Mouse (Mus musculus) CH12.LX (cell line): ENCODE results near the gene Adtrp. TPM values are rescaled to one million over a fixed set of nuclear protein-coding genes. Genes with fewer than 3 reads are reported as not detected.

Experiments used
- DNase-seq: peaks from one replicate; pipeline ENCODE4 v3.0.0-alpha.2; 2013; ENCODE audit errors: extremely low read depth
- H3K27ac ChIP-seq: 2 replicates; pipeline ENCODE4 v1.5.1; 2012; ENCODE audit warnings: low read depth, mild to moderate bottlenecking, control low read depth, moderate library complexity; ENCODE audit not compliant: insufficient read depth
- H3K27me3 ChIP-seq: replicated peaks from 2 replicates; pipeline ENCODE3; 2012; ENCODE audit warnings: inconsistent platforms
- H3K36me3 ChIP-seq, 2 experiments: replicated peaks in 1 of 2; 2 replicates each; pipeline versions ENCODE3 to v1.6.1; 2012; ENCODE audit warnings: inconsistent platforms in 1 of 2, low read length in 1 of 2, mild to moderate bottlenecking in 1 of 2, mixed read lengths in 1 of 2, moderate library complexity in 1 of 2; ENCODE audit not compliant: control insufficient read depth in 1 of 2, insufficient read depth in 1 of 2
- H3K4me1 ChIP-seq, 2 experiments: 2 replicates each; pipeline ENCODE4 v1.6.1; 2012; ENCODE audit warnings: inconsistent platforms in 1 of 2, moderate library complexity in 1 of 2; ENCODE audit not compliant: insufficient read depth in 2 of 2, control insufficient read depth in 1 of 2
- H3K4me2 ChIP-seq: 2 replicates; pipeline ENCODE4 v1.6.1; 2012; ENCODE audit warnings: low read depth, mild to moderate bottlenecking, control low read depth; ENCODE audit not compliant: poor library complexity, insufficient read depth, severe bottlenecking
- H3K4me3 ChIP-seq, 3 experiments: fragments of 150-350 bp in 1 of 3; sonication (generic) in 1 of 3; replicated peaks in 1 of 3; 2 replicates each; pipeline versions ENCODE3 to v1.5.1; 2011 to 2012; ENCODE audit warnings: low read depth in 2 of 3, low read length in 2 of 3, mild to moderate bottlenecking in 2 of 3, moderate library complexity in 2 of 3, control low read depth in 1 of 3, improper control_type of control experiment in 1 of 3, inconsistent platforms in 1 of 3, mixed read lengths in 1 of 3; ENCODE audit not compliant: poor library complexity in 1 of 3
- H3K79me2 ChIP-seq: replicated peaks from 2 replicates; pipeline ENCODE4 v1.6.1; 2012; ENCODE audit warnings: mild to moderate bottlenecking, moderate library complexity; ENCODE audit not compliant: control insufficient read depth, poor library complexity, insufficient read depth, severe bottlenecking; ENCODE audit errors: extremely low read depth
- H3K9ac ChIP-seq: 2 replicates; pipeline ENCODE4 v1.6.1; 2012; ENCODE audit warnings: low read depth, mild to moderate bottlenecking, control low read depth, moderate library complexity; ENCODE audit not compliant: insufficient read depth
- H3K9me3 ChIP-seq: replicated peaks from 2 replicates; pipeline ENCODE3; 2012; ENCODE audit warnings: low read length, inconsistent platforms, mixed read lengths
- BHLHE40 ChIP-seq: IDR thresholded peaks from 2 replicates; pipeline ENCODE4 v1.6.1; 2011; ENCODE audit warnings: mild to moderate bottlenecking, low read depth, low read length, improper control_type of control experiment
- CHD1 ChIP-seq: IDR thresholded peaks from 2 replicates; pipeline ENCODE4 v1.6.1; 2012; ENCODE audit warnings: low read depth, low read length, improper control_type of control experiment, inconsistent platforms
- CHD2 ChIP-seq: IDR thresholded peaks from 2 replicates; pipeline ENCODE4 v1.6.1; 2011; ENCODE audit warnings: low read length, improper control_type of control experiment
- CTCF ChIP-seq, 2 experiments: IDR thresholded peaks in 1 of 2; conservative IDR thresholded peaks in 1 of 2; 2 replicates each; pipeline ENCODE4 v1.5.1; 2011 to 2012; ENCODE audit warnings: low read depth in 2 of 2, low read length in 2 of 2, improper control_type of control experiment in 1 of 2, inconsistent platforms in 1 of 2, mild to moderate bottlenecking in 1 of 2, moderate library complexity in 1 of 2
- E2F4 ChIP-seq: IDR thresholded peaks from 2 replicates; pipeline ENCODE4 v1.6.1; 2011; ENCODE audit warnings: low read depth, low read length, improper control_type of control experiment; ENCODE audit not compliant: insufficient replicate concordance
- ETS1 ChIP-seq: conservative IDR thresholded peaks from 2 replicates; pipeline ENCODE4 v1.6.1; 2012; ENCODE audit warnings: low read depth, mild to moderate bottlenecking, inconsistent platforms, low read length, improper control_type of control experiment, moderate library complexity
- GABPA ChIP-seq: IDR thresholded peaks from 2 replicates; pipeline ENCODE4 v1.6.1; 2012; ENCODE audit warnings: low read depth, low read length, improper control_type of control experiment, inconsistent platforms; ENCODE audit not compliant: insufficient replicate concordance
- HCFC1 ChIP-seq: IDR thresholded peaks from 2 replicates; pipeline ENCODE4 v1.6.1; 2012; ENCODE audit warnings: low read depth, mild to moderate bottlenecking, inconsistent platforms, low read length, improper control_type of control experiment
- IRF4 ChIP-seq: IDR thresholded peaks from 2 replicates; pipeline ENCODE4 v1.6.1; 2014; ENCODE audit warnings: low read depth, mild to moderate bottlenecking, inconsistent platforms, low read length, improper control_type of control experiment
- JUN ChIP-seq: IDR thresholded peaks from 2 replicates; pipeline ENCODE4 v1.6.1; 2011; ENCODE audit warnings: low read depth, mild to moderate bottlenecking, low read length, improper control_type of control experiment, moderate library complexity; ENCODE audit not compliant: insufficient read depth
- JUND ChIP-seq: conservative IDR thresholded peaks from 2 replicates; pipeline ENCODE4 v1.6.1; 2011; ENCODE audit warnings: low read depth, low read length, improper control_type of control experiment
- MAFK ChIP-seq: IDR thresholded peaks from 2 replicates; pipeline ENCODE4 v1.6.1; 2011; ENCODE audit warnings: low read length, improper control_type of control experiment; ENCODE audit not compliant: insufficient replicate concordance
- MAX ChIP-seq: IDR thresholded peaks from 2 replicates; pipeline ENCODE4 v1.6.1; 2011; ENCODE audit warnings: low read length, improper control_type of control experiment
- MEF2A ChIP-seq: IDR thresholded peaks from 2 replicates; pipeline ENCODE4 v1.6.1; 2014; ENCODE audit warnings: low read depth, mild to moderate bottlenecking, inconsistent platforms, low read length, improper control_type of control experiment, borderline replicate concordance
- MXI1 ChIP-seq: IDR thresholded peaks from 2 replicates; pipeline ENCODE4 v1.6.1; 2011; ENCODE audit warnings: mild to moderate bottlenecking, low read depth, low read length, improper control_type of control experiment
- MYC ChIP-seq: IDR thresholded peaks from 2 replicates; pipeline ENCODE4 v1.6.1; 2011; ENCODE audit warnings: low read depth, mild to moderate bottlenecking, improper control_type of control experiment, low read length
- NRF1 ChIP-seq: IDR thresholded peaks from 2 replicates; pipeline ENCODE4 v1.6.1; 2014; ENCODE audit warnings: low read depth, mild to moderate bottlenecking, inconsistent platforms, low read length, improper control_type of control experiment, moderate library complexity
- PAX5 ChIP-seq: IDR thresholded peaks from 2 replicates; pipeline ENCODE4 v1.6.1; 2012; ENCODE audit warnings: low read length, inconsistent platforms, mixed read lengths
- POLR2A ChIP-seq: IDR thresholded peaks from 2 replicates; pipeline ENCODE4 v1.6.1; 2011; ENCODE audit warnings: low read depth, mild to moderate bottlenecking, improper control_type of control experiment, low read length
- RAD21 ChIP-seq: IDR thresholded peaks from 2 replicates; pipeline ENCODE4 v1.6.1; 2011; ENCODE audit warnings: low read depth, mild to moderate bottlenecking, low read length, improper control_type of control experiment, moderate library complexity
- SIN3A ChIP-seq: IDR thresholded peaks from 2 replicates; pipeline ENCODE4 v1.6.1; 2012; ENCODE audit warnings: low read length, improper control_type of control experiment, inconsistent platforms
- TBP ChIP-seq: conservative IDR thresholded peaks from 2 replicates; pipeline ENCODE4 v1.6.1; 2011; ENCODE audit warnings: low read depth, low read length, improper control_type of control experiment
- TCF12 ChIP-seq: IDR thresholded peaks from 2 replicates; pipeline ENCODE4 v1.6.1; 2014; ENCODE audit warnings: low read depth, mild to moderate bottlenecking, inconsistent platforms, low read length, improper control_type of control experiment
- UBTF ChIP-seq: IDR thresholded peaks from 2 replicates; pipeline ENCODE4 v1.6.1; 2012; ENCODE audit warnings: low read depth, mild to moderate bottlenecking, inconsistent platforms, low read length, improper control_type of control experiment, moderate library complexity
- USF1 ChIP-seq: IDR thresholded peaks from 2 replicates; pipeline ENCODE4 v1.6.1; 2014; ENCODE audit warnings: low read depth, mild to moderate bottlenecking, inconsistent platforms, low read length, improper control_type of control experiment
- USF2 ChIP-seq: conservative IDR thresholded peaks from 2 replicates; pipeline ENCODE4 v1.6.1; 2011; ENCODE audit warnings: low read depth, low read length, improper control_type of control experiment
- ZC3H11A ChIP-seq: IDR thresholded peaks from 2 replicates; pipeline ENCODE4 v1.6.1; 2012; ENCODE audit warnings: low read depth, mild to moderate bottlenecking, inconsistent platforms, low read length, improper control_type of control experiment
- ZKSCAN1 ChIP-seq: IDR thresholded peaks from 2 replicates; pipeline ENCODE4 v1.6.1; 2012; ENCODE audit warnings: low read depth, inconsistent platforms, low read length, improper control_type of control experiment, borderline replicate concordance
- dilution Hi-C: fragments of 300-500 bp; cut with MboI; formaldehyde crosslinking; loops from 2 replicates; pipeline ENCODE4 v1.14.3; 2020; ENCODE audit warnings: low sequenced_read_pairs; ENCODE audit not compliant: extremely low pct_unique_long_range_greater_than_20kb, extremely low pct_ligation_motif_present
- in situ Hi-C: fragments of 300-500 bp; cut with MboI; formaldehyde crosslinking; loops from 3 replicates; pipeline ENCODE4 v1.14.3; 2019; ENCODE audit warnings: low sequenced_read_pairs, low pct_ligation_motif_present, low pct_unique_long_range_greater_than_20kb, mixed read lengths
- polyA plus RNA-seq: library from polyadenylated mRNA; unstranded; fragments of >175 nt; gene quantifications from 2 replicates; pipeline ENCODE4 v1.2.1, GENCODE M21; 2012; ENCODE audit warnings: low read depth; ENCODE audit not compliant: insufficient read length
- total RNA-seq, 2 experiments: library from RNA; depleted of rRNA; stranded (reverse); fragments of 300-350 nt in 1 of 2; fragments of >200 nt in 1 of 2; gene quantifications; 2 replicates each; pipeline ENCODE4 v1.2.3; 2012 to 2014

Adtrp gene
- total and polyA plus RNA-seq, 3 experiments: 4.2 to 37.1 (median 7.2) TPM

DNA sequence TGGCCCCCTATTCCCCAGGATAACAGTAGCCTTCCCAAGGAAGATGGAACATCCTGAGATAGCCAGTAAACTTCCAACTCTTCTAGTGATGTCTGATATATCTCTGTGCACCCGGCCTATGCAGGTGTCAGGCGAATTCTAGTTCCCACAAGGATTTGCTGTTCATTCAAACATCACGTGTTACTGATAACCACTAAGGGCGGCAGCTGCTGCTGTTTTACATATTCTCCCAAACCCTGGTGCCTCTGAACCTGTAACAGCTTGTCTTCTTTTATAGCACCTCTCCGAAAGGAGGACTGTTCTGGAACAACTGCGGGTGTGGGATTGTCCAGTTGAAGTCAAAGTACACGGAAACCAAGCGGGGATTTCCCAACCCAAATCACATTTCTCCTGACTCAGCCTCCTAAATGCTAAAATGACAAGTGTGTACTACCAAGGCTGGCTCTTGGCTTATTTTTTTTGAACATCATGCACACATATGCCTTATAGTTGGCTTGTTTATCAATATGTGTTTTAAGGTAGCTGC is 13.8 kb downstream of the Adtrp start (continued):
- TF ChIP-seq CTCF (conservative IDR thresholded peaks at IDR 0.05 in 1 of 2, IDR thresholded peaks at IDR 0.05 in 1 of 2; ENCODE audit: low read depth in 2 of 2, low read length in 2 of 2) (no peak), USF1 (0 out of 2 replicates have a peak, but pooled peaks have one; percentile 19), E2F4 (no peak), MXI1 (no peak), PAX5 (no peak), RAD21 (no peak; the same call in 1 of the 2 replicates), CHD2 (no peak), NRF1 (no peak), GABPA (no peak), MEF2A (no peak), HCFC1 (no peak), JUND (no peak; the same call in 1 of the 2 replicates), POLR2A (no peak), BHLHE40 (peak; percentile 90), SIN3A (0 out of 2 replicates have a peak, but pooled peaks have one; percentile 42), CHD1 (0 out of 2 replicates have a peak, but pooled peaks have one; percentile 2), ETS1 (peak; percentile 57), JUN (no peak), ZC3H11A (no peak), TBP (no peak), UBTF (no peak)

DNA sequence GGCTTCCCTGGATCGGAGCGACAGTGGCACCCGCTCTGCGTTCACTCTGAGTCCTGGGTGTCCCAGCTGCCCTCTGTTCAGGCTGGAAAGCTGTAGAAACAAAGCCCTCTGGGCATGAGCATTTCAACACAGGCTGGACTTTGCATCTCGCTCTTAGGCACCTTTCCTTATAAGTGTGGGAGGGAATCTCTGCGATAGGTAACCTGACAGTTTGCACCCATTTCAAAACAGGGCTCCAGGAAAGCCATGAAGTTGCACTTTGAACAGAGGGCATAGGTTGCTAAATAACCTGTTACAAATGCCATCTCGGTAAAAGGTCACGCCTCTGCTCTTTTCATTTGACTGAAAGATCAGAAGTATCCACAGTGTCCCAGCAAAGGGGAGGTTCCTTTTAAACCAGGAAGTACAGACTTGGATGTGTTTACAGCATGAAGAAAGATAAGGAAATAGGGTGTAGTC is 19.2 kb downstream of the Adtrp start:
- Histone ChIP-seq H3K4me3 (no peak overlapping the region), H3K79me2 (no peaks in the 10 kb centered on the region), H3K36me3 (no peaks in the 10 kb centered on the region), H3K27ac (no peak overlapping the region), H3K4me2 (no peak overlapping the region), H3K4me1 (peaks cover 21 to 56% of the 10 kb centered on the region in 2 experiments), H3K27me3 (no peaks in the 10 kb centered on the region)
- no peak for DNase-seq
- in situ Hi-C loops: no loop called here
- TF ChIP-seq MAFK (no peak), MAX (no peak), SIN3A (no peak), USF2 (no peak), HCFC1 (no peak), TBP (no peak), MYC (no peak), NRF1 (no peak), IRF4 (no peak), TCF12 (no peak), PAX5 (no peak), JUND (no peak), ZKSCAN1 (no peak), ETS1 (no peak), USF1 (no peak), MXI1 (no peak), ZC3H11A (no peak)
- TF ChIP-seq, all 38 proteins: peak for 0
- H3K9ac ChIP-seq: no peak overlapping the region
- H3K9me3 ChIP-seq: peaks cover 4% of the 10 kb centered on the region
- dilution Hi-C loops: no loop called here
